Mouse (Mus musculus): Measurements from ENCODE around the gene Acy3.

GRCm38 (mm10) chr19:3988750-3989149 is 2.4 kb downstream of the Acy3 start:
- TF ChIP-seq POLR2A (IDR thresholded peaks at IDR 0.05; ENCODE audit: control insufficient read depth, extremely low read depth, insufficient read depth, low read length, poor library complexity) (no peak), CTCF (IDR thresholded peaks at IDR 0.05; ENCODE audit: borderline replicate concordance, control insufficient read depth, extremely low read depth, insufficient read depth, low read length, poor library complexity) (no peak)

All from thymus, adult 2 months (tissue).